Mouse (Mus musculus) left cerebral cortex, adult 8-10 months (tissue): ENCODE measurements at regions not wholly inside any gene's neighbourhood (a gene's known extent, or its start where the extent isn't known, plus 50 kb on each side); places are given as distances from the start of the nearest gene placed in this dataset.
"Not testable (repeated sequence)": the region's sequence is repeated elsewhere in the genome, so short reads cannot be mapped to it uniquely, and the experiment has no call there.

ENCODE experiments used
- DNase-seq, 2 experiments: peaks; one replicate each; pipeline ENCODE4 v3.0.0; 2022; ENCODE audit warnings: low spot score in 2 of 2

DNA sequence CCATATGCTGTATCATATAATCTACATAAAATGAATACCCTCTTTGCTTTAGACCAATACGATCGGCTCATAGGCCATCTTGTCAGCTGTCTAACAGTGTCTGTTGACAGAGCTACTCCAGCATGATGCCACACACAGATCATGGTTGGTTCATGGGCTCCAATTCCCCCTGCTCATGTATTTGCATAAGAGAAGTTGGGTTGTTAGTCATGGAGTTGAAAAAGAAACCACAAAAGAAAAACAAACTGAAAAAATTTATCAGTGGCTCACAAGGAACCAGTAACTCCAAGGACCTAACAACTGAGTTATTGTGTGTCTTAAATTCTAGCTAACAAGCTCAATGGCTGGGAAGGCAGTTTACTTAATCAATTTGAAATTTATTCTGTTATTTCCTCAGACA is 176.1 kb upstream of the Arhgap18 start:
- DNase-seq = no peak

DNA sequence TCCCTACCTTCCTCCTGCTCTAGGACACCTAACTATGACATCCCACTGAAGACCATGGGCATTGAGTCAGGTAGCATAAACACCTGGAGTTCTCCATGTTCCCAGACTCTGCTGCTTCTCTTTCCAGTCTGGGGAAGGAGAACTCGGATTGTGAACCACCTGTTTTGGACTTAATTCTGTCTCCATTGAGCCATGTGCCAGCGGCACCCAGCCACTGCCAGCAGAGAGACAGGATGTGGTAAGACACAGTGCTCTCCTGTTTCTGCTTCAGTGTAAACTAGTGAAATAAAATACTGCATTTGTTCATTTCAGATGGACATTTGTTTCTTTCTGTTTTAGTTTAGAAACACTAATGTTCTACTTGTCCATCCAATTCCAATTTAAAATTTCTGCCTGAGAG is 168.1 kb upstream of the Arhgap18 start:
- no peak for DNase-seq

DNA sequence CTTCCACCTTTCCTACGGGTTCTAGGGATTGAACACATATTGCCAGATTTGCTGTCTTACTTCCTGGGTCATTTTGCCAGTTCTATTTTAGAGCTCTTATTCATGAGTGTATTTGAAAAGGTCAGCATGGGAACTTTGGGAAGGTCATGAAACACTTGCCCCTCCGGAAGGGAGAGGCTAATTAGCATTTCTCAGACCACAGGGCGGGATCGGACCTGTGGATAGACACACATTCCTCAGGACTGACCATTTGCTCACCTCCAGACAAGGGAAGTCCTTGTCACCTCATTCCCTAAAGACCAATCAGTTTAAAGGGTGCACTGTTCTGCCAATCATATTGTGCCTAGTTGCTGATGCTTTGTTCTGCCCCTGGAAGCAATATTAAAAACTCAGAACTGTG is 146.1 kb upstream of the Arhgap18 start:
- not testable (repeated sequence) for DNase-seq

DNA sequence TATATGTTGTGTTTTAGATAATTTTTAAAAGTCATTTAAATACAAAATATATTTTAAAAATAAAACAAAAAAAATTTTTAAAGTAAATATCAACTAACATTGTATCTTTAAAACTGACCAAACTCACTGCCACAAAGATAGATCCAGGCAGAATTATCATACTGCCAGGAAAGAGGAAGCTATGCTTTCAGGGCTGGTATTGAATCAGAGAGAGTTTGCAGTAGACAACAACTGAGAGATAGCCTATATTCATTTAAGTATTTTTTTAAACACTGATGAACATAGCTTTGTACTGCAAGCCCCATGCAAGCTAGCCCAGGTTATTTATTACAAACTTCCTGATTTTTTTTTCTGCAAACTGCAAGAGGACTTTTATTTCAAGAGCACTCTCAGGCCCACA is 142.0 kb upstream of the Arhgap18 start:
- no peak for DNase-seq

DNA sequence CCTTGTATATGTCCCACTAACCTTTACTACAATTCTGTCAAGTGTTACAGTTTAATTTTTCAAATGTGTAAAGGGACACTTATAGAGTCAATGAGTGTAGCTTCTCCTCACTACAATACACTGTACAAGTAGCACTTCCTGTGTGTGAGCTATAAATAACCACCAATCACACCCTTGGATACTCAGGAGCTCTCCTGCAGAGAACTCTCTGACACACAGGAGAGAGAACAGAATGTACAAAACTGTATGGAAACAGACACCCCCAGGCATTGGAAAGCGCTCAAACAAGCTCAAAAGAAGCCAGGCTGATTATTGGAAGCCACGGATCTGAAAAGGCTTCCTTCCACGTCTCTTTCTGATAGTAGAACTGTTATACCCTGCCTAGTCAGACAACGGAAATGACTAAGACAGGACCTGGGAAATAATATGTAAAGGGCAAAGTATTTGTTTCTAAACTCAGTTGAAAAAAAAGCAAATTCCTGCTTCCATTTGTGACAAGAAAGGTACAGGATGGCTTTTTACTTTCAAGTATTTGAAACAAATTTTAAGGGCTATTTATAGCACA is 122.9 kb upstream of the Arhgap18 start:
- no peak for DNase-seq

DNA sequence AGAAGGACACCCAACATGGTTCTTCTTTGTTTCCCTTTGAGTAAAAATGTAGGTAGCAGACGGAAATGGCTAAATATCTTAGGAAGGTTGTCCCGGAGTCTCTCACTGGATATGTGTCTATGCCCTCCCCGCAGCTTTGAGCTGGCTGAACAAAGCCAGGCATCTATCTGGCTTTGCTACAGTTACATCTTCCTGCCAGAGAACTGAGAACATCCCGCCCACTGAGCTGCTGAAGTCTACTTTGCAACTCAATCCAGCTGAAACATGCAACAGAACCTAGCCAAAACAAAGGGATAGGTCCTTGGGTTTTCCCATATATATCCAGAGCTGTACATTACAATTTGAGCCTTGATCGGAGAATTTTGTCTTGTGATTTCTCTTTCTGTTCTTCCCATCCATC is 121.0 kb upstream of the Arhgap18 start:
- no peak for DNase-seq

DNA sequence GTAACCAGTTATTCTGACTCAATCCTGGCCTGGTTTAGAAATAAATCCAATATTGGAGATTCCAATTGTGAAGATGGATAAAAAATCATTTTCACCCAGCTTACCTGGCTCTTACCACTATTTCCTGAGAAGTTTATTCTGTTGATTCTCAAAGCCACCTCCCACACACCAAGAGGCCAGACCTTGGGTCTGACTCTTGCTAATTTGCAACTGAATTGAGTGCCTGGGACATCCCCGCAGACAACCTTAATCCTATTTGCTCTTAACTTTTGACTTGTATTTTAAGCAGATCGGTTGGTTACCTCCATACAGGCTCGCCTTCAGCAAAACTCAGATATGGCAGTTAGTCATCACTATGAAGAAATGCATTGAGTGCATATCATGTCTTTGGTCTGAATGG is 115.8 kb upstream of the Arhgap18 start:
- no peak for DNase-seq

DNA sequence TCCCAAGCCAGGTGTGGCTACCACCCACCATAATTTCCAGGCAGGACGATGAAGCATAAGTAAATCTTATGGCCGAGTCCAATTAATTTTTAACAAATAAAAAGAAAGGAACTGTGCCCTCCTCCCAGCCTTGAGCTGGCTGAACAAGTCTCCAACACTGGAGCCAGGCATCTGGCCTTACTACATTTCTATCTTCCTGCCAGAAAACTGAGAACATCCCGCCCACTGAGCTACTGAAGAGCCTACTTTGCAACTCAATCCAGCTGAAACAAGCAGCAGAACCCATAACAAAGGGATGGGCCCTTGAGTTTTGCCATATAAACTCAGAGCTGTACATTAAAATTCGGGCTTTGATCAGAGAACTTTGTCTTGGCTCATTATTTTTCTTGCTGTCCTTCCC is 115.2 kb upstream of the Arhgap18 start:
- DNase-seq = no peak

DNA sequence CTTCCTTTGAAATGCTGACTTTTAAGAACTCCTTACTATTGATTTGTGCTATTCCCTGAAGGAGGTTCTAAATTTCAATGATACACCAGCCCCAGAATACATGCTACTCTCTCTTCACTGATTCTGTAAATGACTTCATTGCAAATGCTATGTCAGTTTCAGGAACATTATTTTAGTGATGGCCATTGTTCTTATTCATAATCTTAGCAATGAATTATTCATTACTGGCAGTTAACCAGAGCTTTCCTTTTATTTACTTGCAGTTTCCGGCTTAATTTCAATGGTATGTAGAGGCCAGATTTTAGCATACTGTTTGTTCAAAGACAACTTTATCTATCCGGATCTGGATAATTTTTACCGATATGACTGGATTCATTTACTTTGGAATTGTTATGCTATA is 114.1 kb upstream of the Arhgap18 start:
- DNase-seq = no peak

DNA sequence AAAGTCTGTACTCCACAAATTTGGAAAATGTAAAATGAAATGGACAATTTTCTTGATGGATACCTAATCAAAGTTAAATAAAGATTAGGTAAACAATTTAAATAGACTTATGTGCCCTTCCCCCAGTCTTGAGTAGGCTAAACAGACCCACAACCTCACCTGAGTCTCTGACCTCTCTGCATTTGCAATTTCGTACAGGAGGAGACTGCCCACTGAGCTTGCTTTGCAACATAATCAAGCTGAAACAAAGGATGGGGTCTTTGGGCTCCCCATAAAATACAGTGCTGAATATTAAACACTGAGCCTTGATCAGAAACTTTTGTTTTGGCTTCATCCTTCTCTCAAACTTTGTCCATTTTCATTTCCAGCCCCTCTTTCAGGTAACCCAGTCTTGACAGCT is 100.1 kb upstream of the Arhgap18 start:
- DNase-seq = no peak

DNA sequence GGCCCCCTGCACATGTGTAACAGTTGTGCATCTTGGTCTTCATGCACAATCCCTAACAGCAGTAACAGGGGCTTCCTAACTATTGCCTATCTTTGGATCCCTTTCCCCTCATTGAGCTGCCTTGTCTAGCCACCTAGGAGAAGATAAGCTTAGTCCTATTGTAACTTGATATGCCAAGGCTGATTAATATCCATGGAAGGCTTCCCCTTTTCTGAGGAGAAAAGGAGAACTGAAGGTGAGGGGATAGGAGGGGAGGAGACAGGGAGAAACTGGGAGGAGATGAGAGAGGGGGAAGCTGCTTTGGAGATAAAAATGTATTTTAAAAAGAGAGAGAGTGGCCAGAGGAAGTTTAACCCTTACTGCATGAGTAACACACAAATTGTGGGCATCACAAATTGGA is 89.0 kb upstream of the Arhgap18 start:
- DNase-seq = no peak

DNA sequence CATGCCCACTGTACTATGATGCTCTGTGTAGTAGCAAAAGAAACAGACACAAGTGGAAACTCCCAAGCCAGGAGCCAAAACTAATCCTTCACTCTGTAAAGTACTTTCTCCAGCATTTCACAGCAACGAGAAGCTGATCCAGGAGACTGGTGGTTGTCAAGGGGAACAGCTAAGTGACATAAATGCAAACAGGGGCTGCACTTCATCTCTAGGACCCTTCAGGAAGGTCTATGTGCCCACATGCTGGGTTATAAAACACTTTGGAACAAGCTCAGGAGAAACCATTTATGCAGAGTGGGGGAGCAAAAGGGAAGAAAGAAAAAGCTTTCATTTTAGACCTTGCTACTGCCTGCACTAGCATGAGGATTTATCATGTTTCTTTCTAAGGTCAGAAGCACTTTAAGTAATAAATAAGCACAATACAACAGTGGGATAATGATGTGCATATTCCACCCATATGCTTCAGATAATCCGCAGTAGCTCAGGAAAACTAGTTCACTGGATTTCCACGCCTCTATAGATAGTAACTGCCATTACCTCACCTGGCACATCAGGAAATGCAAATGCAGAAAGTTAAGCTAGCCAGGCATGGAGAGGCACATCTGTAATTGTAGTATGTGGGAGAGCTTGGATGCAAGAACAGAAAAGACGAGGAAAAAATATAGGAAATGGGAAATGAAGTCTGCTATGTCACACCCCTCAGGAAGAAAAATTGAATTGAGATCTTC is 73.6 kb upstream of the Arhgap18 start:
- no peak for DNase-seq

DNA sequence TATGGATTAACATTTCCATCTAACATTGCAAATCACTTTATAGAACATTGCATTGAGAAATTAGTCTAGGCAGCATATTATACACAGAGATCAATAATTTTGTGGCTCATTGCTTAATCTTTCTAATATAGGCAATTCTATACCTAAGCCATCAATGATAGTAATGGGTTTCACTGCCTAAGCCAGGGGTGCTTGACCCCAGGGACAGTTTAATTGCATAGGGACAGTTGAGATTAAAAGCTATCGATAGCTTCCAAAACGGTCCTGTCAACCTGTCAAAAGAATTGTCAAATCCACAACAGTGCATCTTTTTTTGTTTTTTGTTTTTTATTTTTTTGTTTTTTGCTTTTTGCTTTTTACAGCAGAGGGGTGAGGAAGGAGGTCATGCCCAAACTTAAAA is 58.5 kb upstream of the Arhgap18 start:
- DNase-seq = no peak

DNA sequence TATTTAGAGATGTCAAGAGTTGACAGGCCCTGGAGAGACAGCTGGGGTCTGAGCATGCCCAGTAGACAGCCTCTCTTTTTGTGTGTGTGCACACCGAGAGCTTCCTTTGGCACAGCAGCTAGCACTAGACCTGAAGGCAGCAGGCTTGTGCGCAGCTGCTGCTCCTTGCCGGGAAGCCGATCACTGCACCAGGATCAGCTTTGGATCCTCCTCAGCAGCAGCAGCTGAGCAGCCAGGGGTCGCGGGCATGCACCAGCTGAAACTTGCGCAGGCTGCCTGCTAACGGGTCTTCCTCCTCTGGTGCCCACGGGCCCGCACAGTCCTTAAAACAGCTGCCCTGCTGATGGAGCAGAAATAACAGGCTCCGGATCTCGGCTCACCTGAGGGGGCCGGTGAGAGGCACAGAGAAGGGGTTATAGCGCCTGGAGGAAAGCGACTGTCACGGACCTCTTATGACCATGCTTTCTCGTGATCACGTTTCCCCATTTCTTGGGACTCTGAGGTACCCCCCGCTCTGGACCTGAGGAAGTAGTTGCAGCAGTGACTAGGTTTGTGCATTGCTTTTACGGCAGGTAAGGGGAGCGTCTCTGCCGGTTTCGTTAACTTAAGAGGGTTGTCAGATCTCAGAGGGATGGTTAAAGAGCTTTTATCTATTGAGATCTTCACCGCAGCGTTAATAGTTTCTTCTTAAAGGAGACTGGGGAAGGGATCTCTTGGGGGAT is 57.8 kb upstream of the Arhgap18 start:
- DNase-seq = peak; percentile 53 to 54
